Mouse (Mus musculus): ENCODE results near the gene Eif2ak1. TPM values are rescaled to one million over a fixed set of nuclear protein-coding genes. Genes with fewer than 3 reads are reported as not detected.

Eif2ak1 gene
- total and polyA plus RNA-seq, 3 experiments, result 11.9 to 26.7 (median 13.4) TPM

GRCm38 (mm10) chr5:143916221-143916620 is 98.6 kb downstream of the Eif2ak1 start:
- H3K4me1 ChIP-seq (ENCODE audit: control insufficient read depth in 1 of 2, insufficient read depth in 2 of 2), result peaks cover 0 to under 1% of the 10 kb centered on the region in 2 experiments; a peak in 1 of 4 replicates
- H3K9ac ChIP-seq (ENCODE audit: insufficient read depth, low read depth), result no peak overlapping the region
- peaks cover 20% of the 10 kb centered on the region for H3K79me2 ChIP-seq (replicated peaks; ENCODE audit: control insufficient read depth, extremely low read depth, insufficient read depth, poor library complexity, severe bottlenecking)
- H3K4me3 ChIP-seq (replicated peaks in 1 of 3; ENCODE audit: low read depth in 2 of 3, low read length in 2 of 3, poor library complexity in 1 of 3), result no peak overlapping the region
- no peak for DNase-seq (ENCODE audit: extremely low read depth)
- dilution Hi-C loops (cut with MboI; ENCODE audit: extremely low pct_ligation_motif_present, extremely low pct_unique_long_range_greater_than_20kb, low sequenced_read_pairs), result no loop called here
- H3K4me2 ChIP-seq (ENCODE audit: insufficient read depth, low read depth, poor library complexity, severe bottlenecking), result no peak overlapping the region
- TF ChIP-seq ETS1 (conservative IDR thresholded peaks at IDR 0.05; ENCODE audit: low read depth, low read length) (no peak), EP300 (IDR thresholded peaks at IDR 0.05; ENCODE audit: low read length) (no peak), IRF4 (IDR thresholded peaks at IDR 0.05; ENCODE audit: low read depth, low read length) (no peak), ZC3H11A (IDR thresholded peaks at IDR 0.05; ENCODE audit: low read depth, low read length) (no peak), SMC3 (IDR thresholded peaks at IDR 0.05; ENCODE audit: low read depth, low read length) (no peak), CTCF (conservative IDR thresholded peaks at IDR 0.05 in 1 of 2, IDR thresholded peaks at IDR 0.05 in 1 of 2; ENCODE audit: low read depth in 2 of 2, low read length in 2 of 2) (no peak), ELF1 (IDR thresholded peaks at IDR 0.05; ENCODE audit: low read depth, low read length) (no peak), E2F4 (IDR thresholded peaks at IDR 0.05; ENCODE audit: insufficient replicate concordance, low read depth, low read length) (no peak), HCFC1 (IDR thresholded peaks at IDR 0.05; ENCODE audit: low read depth, low read length) (no peak), RAD21 (IDR thresholded peaks at IDR 0.05; ENCODE audit: low read depth, low read length) (no peak), KAT2A (IDR thresholded peaks at IDR 0.05; ENCODE audit: insufficient replicate concordance, low read length) (no peak), MAX (IDR thresholded peaks at IDR 0.05; ENCODE audit: low read length) (no peak), MEF2A (IDR thresholded peaks at IDR 0.05; ENCODE audit: borderline replicate concordance, low read depth, low read length) (no peak), UBTF (IDR thresholded peaks at IDR 0.05; ENCODE audit: low read depth, low read length) (no peak), USF1 (IDR thresholded peaks at IDR 0.05; ENCODE audit: low read depth, low read length) (no peak), MYC (IDR thresholded peaks at IDR 0.05; ENCODE audit: low read depth, low read length) (no peak), TCF12 (IDR thresholded peaks at IDR 0.05; ENCODE audit: low read depth, low read length) (no peak), MXI1 (IDR thresholded peaks at IDR 0.05; ENCODE audit: low read depth, low read length) (no peak), USF2 (conservative IDR thresholded peaks at IDR 0.05; ENCODE audit: low read depth, low read length) (no peak), CHD2 (IDR thresholded peaks at IDR 0.05; ENCODE audit: low read length) (no peak)
- H3K27me3 ChIP-seq (replicated peaks), result no peaks in the 10 kb centered on the region
- no peaks in the 10 kb centered on the region for H3K9me3 ChIP-seq (replicated peaks; ENCODE audit: low read length)
- H3K27ac ChIP-seq (ENCODE audit: insufficient read depth, low read depth), result no peak overlapping the region
- in situ Hi-C loops (cut with MboI; ENCODE audit: low pct_ligation_motif_present, low pct_unique_long_range_greater_than_20kb, low sequenced_read_pairs), result no loop called here
- peaks cover 46 to 78% of the 10 kb centered on the region in 2 experiments for H3K36me3 ChIP-seq (replicated peaks in 1 of 2; ENCODE audit: control insufficient read depth in 1 of 2, insufficient read depth in 1 of 2, low read length in 1 of 2)

GRCm38 (mm10) chr5:143917418-143917817 is 99.8 kb downstream of the Eif2ak1 start:
- dilution Hi-C loops (cut with MboI; ENCODE audit: extremely low pct_ligation_motif_present, extremely low pct_unique_long_range_greater_than_20kb, low sequenced_read_pairs), result no loop called here
- H3K9ac ChIP-seq (ENCODE audit: insufficient read depth, low read depth), result no peak overlapping the region
- H3K36me3 ChIP-seq (replicated peaks in 1 of 2; ENCODE audit: control insufficient read depth in 1 of 2, insufficient read depth in 1 of 2, low read length in 1 of 2), result peaks cover 52 to 83% of the 10 kb centered on the region in 2 experiments

More at GRCm38 (mm10) chr5:143917418-143917817, 99.8 kb downstream of the Eif2ak1 start:
- H3K79me2 ChIP-seq (replicated peaks; ENCODE audit: control insufficient read depth, extremely low read depth, insufficient read depth, poor library complexity, severe bottlenecking), result peaks cover 9% of the 10 kb centered on the region
- H3K4me1 ChIP-seq (ENCODE audit: control insufficient read depth in 1 of 2, insufficient read depth in 2 of 2), result no peaks in the 10 kb centered on the region
- in situ Hi-C loops (cut with MboI; ENCODE audit: low pct_ligation_motif_present, low pct_unique_long_range_greater_than_20kb, low sequenced_read_pairs), result no loop called here
- peak; percentile 46 for DNase-seq (ENCODE audit: extremely low read depth)
- H3K4me3 ChIP-seq (replicated peaks in 1 of 3; ENCODE audit: low read depth in 2 of 3, low read length in 2 of 3, poor library complexity in 1 of 3), result no peak overlapping the region
- no peak overlapping the region for H3K27ac ChIP-seq (ENCODE audit: insufficient read depth, low read depth)
- H3K27me3 ChIP-seq (replicated peaks), result no peaks in the 10 kb centered on the region
- TF ChIP-seq SMC3 (IDR thresholded peaks at IDR 0.05; ENCODE audit: low read depth, low read length) (peak; percentile 62), USF1 (IDR thresholded peaks at IDR 0.05; ENCODE audit: low read depth, low read length) (no peak), ZMIZ1 (IDR thresholded peaks at IDR 0.05; ENCODE audit: low read depth, low read length) (no peak), BHLHE40 (IDR thresholded peaks at IDR 0.05; ENCODE audit: low read depth, low read length) (no peak), ELF1 (IDR thresholded peaks at IDR 0.05; ENCODE audit: low read depth, low read length) (no peak), CTCF (conservative IDR thresholded peaks at IDR 0.05 in 1 of 2, IDR thresholded peaks at IDR 0.05 in 1 of 2; ENCODE audit: low read depth in 2 of 2, low read length in 2 of 2) (peak in 1 of 2 experiments; percentile 78; a peak in 3 of 4 replicates), GABPA (IDR thresholded peaks at IDR 0.05; ENCODE audit: insufficient replicate concordance, low read depth, low read length) (no peak), ZNF384 (IDR thresholded peaks at IDR 0.05; ENCODE audit: low read depth, low read length) (no peak), USF2 (conservative IDR thresholded peaks at IDR 0.05; ENCODE audit: low read depth, low read length) (no peak), ETS1 (conservative IDR thresholded peaks at IDR 0.05; ENCODE audit: low read depth, low read length) (no peak), ZC3H11A (IDR thresholded peaks at IDR 0.05; ENCODE audit: low read depth, low read length) (no peak), HCFC1 (IDR thresholded peaks at IDR 0.05; ENCODE audit: low read depth, low read length) (no peak), RAD21 (IDR thresholded peaks at IDR 0.05; ENCODE audit: low read depth, low read length) (peak; percentile 75), SIN3A (IDR thresholded peaks at IDR 0.05; ENCODE audit: low read length) (no peak), CHD1 (IDR thresholded peaks at IDR 0.05; ENCODE audit: low read depth, low read length) (no peak), UBTF (IDR thresholded peaks at IDR 0.05; ENCODE audit: low read depth, low read length) (no peak), JUND (conservative IDR thresholded peaks at IDR 0.05; ENCODE audit: low read depth, low read length) (no peak), NELFE (IDR thresholded peaks at IDR 0.05; ENCODE audit: low read depth, low read length) (no peak), ZKSCAN1 (IDR thresholded peaks at IDR 0.05; ENCODE audit: borderline replicate concordance, low read depth, low read length) (no peak), POLR2AphosphoS2 (IDR thresholded peaks at IDR 0.05; ENCODE audit: low read depth, low read length) (no peak), KAT2A (IDR thresholded peaks at IDR 0.05; ENCODE audit: insufficient replicate concordance, low read length) (no peak)
- H3K9me3 ChIP-seq (replicated peaks; ENCODE audit: low read length), result no peaks in the 10 kb centered on the region
- H3K4me2 ChIP-seq (ENCODE audit: insufficient read depth, low read depth, poor library complexity, severe bottlenecking), result no peak overlapping the region
